ENCODE assay signal across 9 mouse cellular contexts in genomic region chr2:33689880-33690462, GRCm38 (mm10). TPM values are rescaled to one million over a fixed set of nuclear protein-coding genes. Genes with fewer than 3 reads are reported as not detected.
A peak's percentile ranks its signal among the peaks of the same experiment; 100 is the strongest.
DNase-seq lines count a peak whose midpoint lies in the region; ATAC-seq lines count a peak whose summit lies in the region.
"Had no signal": no experiment of that assay in that cellular context is flagged by ENCODE, and none has a peak within 500 bp of the region (broad histone marks: within the 10 kb centered on the region; RNA-seq: fewer than 3 reads in every experiment).

No protein-coding gene starts in this region.

- H3K4me2 ChIP-seq in liver, embryonic 12.5 days: no peak overlapping the region
- H3K4me2 ChIP-seq: heart, embryonic 15.5 days had no signal

- H3K27me3 ChIP-seq in liver, embryonic 12.5 days (replicated peaks): peaks cover 30% of the 10 kb centered on the region

- 19% methylated on average over 9 of the region's 9 CpGs for WGBS in liver, embryonic 12.5 days (ENCODE audit: insufficient replicate concordance)

- H3K9me3 ChIP-seq in liver, embryonic 12.5 days (replicated peaks): no peaks in the 10 kb centered on the region
- H3K9me3 ChIP-seq: heart, embryonic 15.5 days had no signal

- no peak for ATAC-seq in liver, embryonic 12.5 days
- ATAC-seq in frontal cortex, adult (ENCODE audit: low TSS enrichment): no peak

- no peak overlapping the region for H3K9ac ChIP-seq in liver, embryonic 12.5 days
- H3K9ac ChIP-seq: heart, embryonic 15.5 days had no signal

- no peak overlapping the region for H3K4me3 ChIP-seq in liver, embryonic 12.5 days
- H3K4me3 ChIP-seq: heart, embryonic 15.5 days had no signal

- H3K27ac ChIP-seq in liver, embryonic 12.5 days: no peak overlapping the region
- H3K27ac ChIP-seq: heart, embryonic 15.5 days had no signal

- H3K36me3 ChIP-seq in liver, embryonic 12.5 days: no peaks in the 10 kb centered on the region
- H3K36me3 ChIP-seq: heart, embryonic 15.5 days had no signal

- DNase-seq in adrenal gland, adult 2 months: peak; percentile 36
- DNase-seq in adrenal gland, adult 8-10 months: no peak
- peak; percentile 47 for DNase-seq in liver
- peak; percentile 22 for DNase-seq in c-Kit-positive CD71-positive TER-119-positive erythroid progenitor cells, embryonic 14.5 days (ENCODE audit: low spot score)
- DNase-seq in kidney, postnatal 14 days: peak; percentile 24
- DNase-seq in neural tube, embryonic 10.5 days (ENCODE audit: extremely low spot score, low spot score): peak; percentile 70

- no peaks in the 10 kb centered on the region for H3K4me1 ChIP-seq in liver, embryonic 12.5 days

RNA-seq across cellular contexts. Expression of gene Lmx1b, which starts 49.7 kb away (rescaled TPM):
- not detected for total RNA-seq in adrenal gland, adult 2 months (2021)
- polyA plus RNA-seq in adrenal gland, adult 2 months (2012; rRNA removed): 0.02 TPM in 1 of 2 replicates, not detected in the other
- total RNA-seq in adrenal gland, adult 8-10 months (2022): under 1 TPM in 1 of 4 experiments, not detected in 3; 0.17 TPM
- 0.04 TPM in 1 of 2 replicates, not detected in the other for polyA plus RNA-seq in liver, embryonic 12.5 days (2016; fragmentation: Nextera tagmentation; extraction: Ambion mirVana)
- polyA plus RNA-seq: heart, embryonic 15.5 days had no signal
